Mouse (Mus musculus) ES-Bruce4 (cell line): ENCODE measurements around the gene Irf2bpl.

Experiments used
- CTCF ChIP-seq: IDR thresholded peaks from one replicate; pipeline ENCODE4 v1.8.1; 2011; ENCODE audit warnings: low read depth, low read length
- POLR2A ChIP-seq: IDR thresholded peaks from one replicate; pipeline ENCODE4 v1.8.1; 2011; ENCODE audit warnings: low read length; ENCODE audit not compliant: insufficient read depth

DNA sequence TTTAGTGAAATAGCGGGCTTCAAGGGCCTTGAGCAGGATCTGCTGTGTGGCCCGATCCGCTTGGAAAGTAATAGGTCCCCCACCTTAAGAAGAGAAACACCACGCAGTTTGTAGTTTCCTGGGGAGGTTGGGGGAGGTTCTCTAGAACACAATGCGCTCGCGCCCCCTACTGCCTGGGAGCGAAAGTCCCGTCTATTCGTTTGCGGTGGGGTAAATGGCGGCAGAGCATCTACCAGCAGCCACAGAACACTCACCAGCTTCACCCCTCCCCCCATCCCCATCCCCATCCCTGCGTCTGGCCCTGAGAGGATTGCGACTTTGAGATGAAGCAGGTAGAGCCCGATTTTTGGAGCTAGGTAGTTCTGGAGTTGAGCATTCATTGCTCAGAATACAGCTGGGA lies 21.8 kb upstream of the Irf2bpl start:
- TF ChIP-seq CTCF (peak; percentile 89), POLR2A (no peak)
